Mouse (Mus musculus) myocyte (in vitro differentiated cells): ENCODE measurements at regions not wholly inside any gene's neighbourhood (a gene's known extent, or its start where the extent isn't known, plus 50 kb on each side); places are given as distances from the start of the nearest gene placed in this dataset.

ENCODE experiments used
- H3K27me3 ChIP-seq: one replicate; pipeline ENCODE4 v1.6.1; 2011; ENCODE audit not compliant: control insufficient read depth, insufficient read depth, insufficient read length
- H3K36me3 ChIP-seq: one replicate; pipeline ENCODE4 v1.6.1; 2011; ENCODE audit not compliant: control insufficient read depth, insufficient read depth
- H3K4me2 ChIP-seq: one replicate; pipeline ENCODE4 v1.6.1; 2011; ENCODE audit warnings: low read depth, control low read depth
- H3K4me3 ChIP-seq: one replicate; pipeline ENCODE4 v1.5.1; 2011; ENCODE audit warnings: mild to moderate bottlenecking, control low read depth, moderate library complexity
- H3K79me2 ChIP-seq: one replicate; pipeline ENCODE4 v1.6.1; 2011; ENCODE audit not compliant: control insufficient read depth, insufficient read depth
- H3ac ChIP-seq: one replicate; pipeline ENCODE4 v1.6.1; 2011; ENCODE audit not compliant: control insufficient read depth, insufficient read length
- CEBPB ChIP-seq: IDR thresholded peaks from 2 replicates; pipeline ENCODE4 v1.6.1; 2011; ENCODE audit warnings: mild to moderate bottlenecking, moderate library complexity; ENCODE audit not compliant: poor library complexity, insufficient read depth, severe bottlenecking
- E2F4 ChIP-seq: IDR thresholded peaks from one replicate; pipeline ENCODE4 v1.6.1; 2011; ENCODE audit warnings: mild to moderate bottlenecking, control low read depth, moderate library complexity; ENCODE audit not compliant: insufficient read depth
- MAX ChIP-seq: IDR thresholded peaks from one replicate; pipeline ENCODE4 v1.6.1; 2011; ENCODE audit warnings: low read depth, mild to moderate bottlenecking, control low read depth
- MYOD1 ChIP-seq, 3 experiments: IDR thresholded peaks; one replicate each; pipeline ENCODE4 v1.6.1; 2011; ENCODE audit warnings: control low read depth in 2 of 3, low read depth in 2 of 3, mild to moderate bottlenecking in 2 of 3, moderate library complexity in 1 of 3; ENCODE audit not compliant: insufficient read length in 2 of 3, control insufficient read depth in 1 of 3
- MYOG ChIP-seq, 3 experiments: IDR thresholded peaks; one replicate each; pipeline ENCODE4 v1.6.1; 2011; ENCODE audit warnings: control low read depth in 2 of 3, low read depth in 2 of 3, mild to moderate bottlenecking in 2 of 3; ENCODE audit not compliant: insufficient read length in 2 of 3, control insufficient read depth in 1 of 3, insufficient read depth in 1 of 3
- POLR2A ChIP-seq: IDR thresholded peaks from one replicate; pipeline ENCODE4 v1.6.1; 2011; ENCODE audit warnings: low read depth, mild to moderate bottlenecking, control low read depth, moderate library complexity; ENCODE audit not compliant: insufficient read length
- POLR2AphosphoS2 ChIP-seq: IDR thresholded peaks from one replicate; pipeline ENCODE4 v1.6.1; 2011; ENCODE audit warnings: low read depth, control low read depth; ENCODE audit not compliant: insufficient read length
- REST ChIP-seq: IDR thresholded peaks from one replicate; pipeline ENCODE4 v1.6.1; 2011; ENCODE audit warnings: mild to moderate bottlenecking, control low read depth, moderate library complexity; ENCODE audit not compliant: insufficient read depth, insufficient read length
- SRF ChIP-seq: IDR thresholded peaks from one replicate; pipeline ENCODE4 v1.6.1; 2011; ENCODE audit warnings: low read depth; ENCODE audit not compliant: control insufficient read depth, insufficient read length
- TCF12 ChIP-seq: IDR thresholded peaks from one replicate; pipeline ENCODE4 v1.6.1; 2011; ENCODE audit warnings: mild to moderate bottlenecking, control low read depth; ENCODE audit not compliant: poor library complexity, insufficient read depth, severe bottlenecking
- TCF3 ChIP-seq: IDR thresholded peaks from one replicate; pipeline ENCODE4 v1.6.1; 2011; ENCODE audit warnings: low read depth, control low read depth; ENCODE audit not compliant: insufficient read length
- USF1 ChIP-seq: IDR thresholded peaks from one replicate; pipeline ENCODE4 v1.6.1; 2011; ENCODE audit warnings: low read depth, mild to moderate bottlenecking, control low read depth, moderate library complexity

- no peak overlapping the region for H3K4me3 ChIP-seq
- no peaks in the 10 kb centered on the region for H3K27me3 ChIP-seq
- H3K36me3 ChIP-seq = no peaks in the 10 kb centered on the region
- H3K79me2 ChIP-seq = no peaks in the 10 kb centered on the region
- no peak overlapping the region for H3K4me2 ChIP-seq
- TF ChIP-seq MYOD1 (IDR thresholded peaks at IDR 0.05; ENCODE audit: control insufficient read depth in 1 of 3, insufficient read length in 2 of 3, low read depth in 2 of 3) = no peak
- no peak for TF ChIP-seq REST
- TF ChIP-seq MAX = no peak
- TF ChIP-seq SRF = no peak
- TF ChIP-seq USF1 = no peak
- no peak for TF ChIP-seq POLR2A
- peak; percentile 56; the same call in 1 of the 2 replicates for TF ChIP-seq CEBPB
- no peak overlapping the region for H3ac ChIP-seq
These were observed 128.8 kb upstream of the Lyplal1 start for GRCm38 (mm10) chr1:186245723-186246440.

- no peaks in the 10 kb centered on the region for H3K79me2 ChIP-seq
- no peak overlapping the region for H3K4me2 ChIP-seq
- no peak for TF ChIP-seq TCF12
- no peak for TF ChIP-seq MYOG (IDR thresholded peaks at IDR 0.05; ENCODE audit: control insufficient read depth in 1 of 3, insufficient read depth in 1 of 3, insufficient read length in 2 of 3, low read depth in 2 of 3)
- no peak for TF ChIP-seq USF1
- no peak for TF ChIP-seq E2F4
- no peak for TF ChIP-seq TCF3
- no peak for TF ChIP-seq REST
- TF ChIP-seq MYOD1 (IDR thresholded peaks at IDR 0.05; ENCODE audit: control insufficient read depth in 1 of 3, insufficient read length in 2 of 3, low read depth in 2 of 3) = no peak
- TF ChIP-seq CEBPB = no peak
- no peak for TF ChIP-seq POLR2A
- TF ChIP-seq MAX = no peak
- TF ChIP-seq SRF = no peak
- H3K4me3 ChIP-seq = no peak overlapping the region
- no peak overlapping the region for H3ac ChIP-seq
- no peaks in the 10 kb centered on the region for H3K27me3 ChIP-seq
- H3K36me3 ChIP-seq = no peaks in the 10 kb centered on the region
These were observed 124.0 kb upstream of the Lyplal1 start for GRCm38 (mm10) chr1:186241112-186241511.

- Histone ChIP-seq H3K79me2 (no peaks in the 10 kb centered on the region), H3K4me3 (no peak overlapping the region), H3K27me3 (no peaks in the 10 kb centered on the region), H3ac (no peak overlapping the region), H3K36me3 (no peaks in the 10 kb centered on the region), H3K4me2 (no peak overlapping the region)
- TF ChIP-seq MYOD1 (IDR thresholded peaks at IDR 0.05; ENCODE audit: control insufficient read depth in 1 of 3, insufficient read length in 2 of 3, low read depth in 2 of 3) = no peak
- no peak for TF ChIP-seq MYOG (IDR thresholded peaks at IDR 0.05; ENCODE audit: control insufficient read depth in 1 of 3, insufficient read depth in 1 of 3, insufficient read length in 2 of 3, low read depth in 2 of 3)
- TF ChIP-seq REST = no peak
- no peak for TF ChIP-seq TCF12
- TF ChIP-seq CEBPB = no peak
- TF ChIP-seq POLR2A = no peak
- TF ChIP-seq POLR2AphosphoS2 = no peak
- TF ChIP-seq SRF = no peak
- TF ChIP-seq TCF3 = no peak
- no peak for TF ChIP-seq MAX
- no peak for TF ChIP-seq E2F4
- no peak for TF ChIP-seq USF1
These were observed 120.4 kb upstream of the Lyplal1 start for GRCm38 (mm10) chr1:186237556-186237955.

- TF ChIP-seq MYOG (IDR thresholded peaks at IDR 0.05; ENCODE audit: control insufficient read depth in 1 of 3, insufficient read depth in 1 of 3, insufficient read length in 2 of 3, low read depth in 2 of 3) (no peak), CEBPB (no peak), MAX (no peak), POLR2AphosphoS2 (no peak), SRF (no peak)
- Histone ChIP-seq H3ac (no peak overlapping the region), H3K4me3 (no peak overlapping the region), H3K79me2 (no peaks in the 10 kb centered on the region), H3K4me2 (no peak overlapping the region), H3K36me3 (no peaks in the 10 kb centered on the region), H3K27me3 (no peaks in the 10 kb centered on the region)
These were observed 119.3 kb upstream of the Lyplal1 start for GRCm38 (mm10) chr1:186236267-186237020.

GRCm38 (mm10) chr1:186234536-186234935 is 117.4 kb upstream of the Lyplal1 start:
- Histone ChIP-seq H3K4me2 (no peak overlapping the region), H3K4me3 (no peak overlapping the region), H3K27me3 (no peaks in the 10 kb centered on the region), H3ac (no peak overlapping the region), H3K36me3 (no peaks in the 10 kb centered on the region), H3K79me2 (no peaks in the 10 kb centered on the region)
- TF ChIP-seq TCF3 = no peak
- TF ChIP-seq REST = no peak
